Mouse (Mus musculus) megakaryocyte, embryonic 14.5 days (primary cell): ENCODE results near the gene Tubd1.

Experiments
- FLI1 ChIP-seq: IDR thresholded peaks from 2 replicates; pipeline ENCODE4 v1.6.1; 2012; ENCODE audit warnings: low read length, inconsistent platforms, mixed read lengths
- GATA1 ChIP-seq: IDR thresholded peaks from 3 replicates; pipeline ENCODE4 v1.6.1; 2012; ENCODE audit warnings: mixed read lengths, low read length, inconsistent platforms, borderline replicate concordance

GRCm38 (mm10) chr11:86588583-86589298 is 44.0 kb downstream of the Tubd1 start:
- TF ChIP-seq GATA1 (no peak), FLI1 (no peak)
